Mouse (Mus musculus) cortical plate, adult 2 months (tissue): Measurements from ENCODE around the gene Tnk1.

ENCODE experiments used
- CTCF ChIP-seq: fragments of 200-500 bp; IDR thresholded peaks from 2 replicates; pipeline ENCODE4 v1.5.1; 2011; ENCODE audit warnings: mild to moderate bottlenecking, control low read depth, low read length; ENCODE audit not compliant: insufficient read depth; ENCODE audit errors: extremely low read depth
- POLR2A ChIP-seq: fragments of 200-500 bp; IDR thresholded peaks from 2 replicates; pipeline ENCODE4 v1.6.1; 2011; ENCODE audit warnings: mild to moderate bottlenecking, low read length, control low read depth; ENCODE audit not compliant: insufficient read depth; ENCODE audit errors: extremely low read depth

DNA sequence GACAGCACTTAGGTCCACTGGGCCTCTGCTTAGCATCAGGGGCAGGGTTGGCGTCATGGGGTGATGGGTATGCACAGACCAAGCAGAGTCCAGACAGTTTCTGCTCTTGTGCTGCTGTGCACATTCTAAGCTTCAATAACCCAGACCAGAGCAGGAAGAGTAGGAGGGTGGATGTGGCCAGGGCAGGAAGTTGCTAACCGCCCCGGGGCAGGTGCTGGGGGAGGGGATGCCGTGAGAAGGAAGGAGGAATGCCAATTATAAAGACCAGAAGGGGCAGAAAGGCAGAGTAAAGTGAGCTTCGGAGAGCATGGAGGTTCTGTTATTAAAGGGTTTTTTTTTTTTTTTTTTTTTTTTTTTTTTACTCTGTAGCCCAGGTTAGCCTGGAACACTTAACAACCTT lies 36.1 kb upstream of the Tnk1 start:
- TF ChIP-seq CTCF: no peak
- TF ChIP-seq POLR2A: no peak
